Mouse (Mus musculus) cerebellum, postnatal 36 days (tissue): Measurements from ENCODE around the gene Adamtsl3.

ENCODE experiments used
- DNase-seq, 2 experiments: peaks; one replicate each; pipeline ENCODE4 v3.0.0; 2021 to 2022; ENCODE audit warnings: mixed read lengths in 2 of 2

Adamtsl3 gene

DNA sequence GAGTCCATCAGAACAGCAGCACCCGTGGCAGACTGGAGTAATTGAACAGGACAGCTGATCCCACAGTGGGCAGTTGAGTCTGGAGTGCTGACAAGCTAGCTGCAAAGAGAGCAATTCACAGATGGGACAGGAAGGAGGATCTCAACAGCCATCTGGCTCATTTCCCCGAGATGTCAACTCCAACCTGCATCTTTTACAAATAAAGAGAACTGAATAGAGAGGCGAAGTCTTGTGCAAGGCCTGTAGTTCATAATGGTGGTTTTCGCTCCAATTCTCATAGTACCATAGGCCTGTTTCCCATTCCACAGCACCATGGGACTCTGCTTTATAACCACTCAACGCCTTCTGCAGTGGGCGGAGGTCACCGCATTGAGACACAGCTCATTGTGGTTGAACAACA is 195.9 kb downstream of the Adamtsl3 start:
- DNase-seq, result peak; percentile 23 to 30

DNA sequence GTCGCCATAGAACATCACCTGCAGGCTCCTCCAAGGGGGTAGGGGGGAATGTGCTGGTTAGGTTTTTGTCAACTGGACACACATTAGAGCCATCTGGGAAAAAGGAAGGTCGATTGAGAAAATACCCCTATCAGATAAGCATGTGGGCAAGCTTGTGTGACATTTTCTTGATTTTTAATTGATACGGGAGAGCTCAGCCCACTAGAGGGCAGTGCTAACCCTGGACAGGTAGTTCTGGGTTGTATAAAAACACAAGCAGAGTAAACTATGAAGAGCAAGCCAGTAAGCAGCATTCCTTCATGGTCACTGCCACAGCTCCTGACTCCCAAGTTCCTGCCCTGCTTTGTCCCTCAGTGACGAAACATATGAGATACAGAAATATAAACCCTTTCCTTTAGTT is 197.7 kb downstream of the Adamtsl3 start:
- DNase-seq, result no peak

DNA sequence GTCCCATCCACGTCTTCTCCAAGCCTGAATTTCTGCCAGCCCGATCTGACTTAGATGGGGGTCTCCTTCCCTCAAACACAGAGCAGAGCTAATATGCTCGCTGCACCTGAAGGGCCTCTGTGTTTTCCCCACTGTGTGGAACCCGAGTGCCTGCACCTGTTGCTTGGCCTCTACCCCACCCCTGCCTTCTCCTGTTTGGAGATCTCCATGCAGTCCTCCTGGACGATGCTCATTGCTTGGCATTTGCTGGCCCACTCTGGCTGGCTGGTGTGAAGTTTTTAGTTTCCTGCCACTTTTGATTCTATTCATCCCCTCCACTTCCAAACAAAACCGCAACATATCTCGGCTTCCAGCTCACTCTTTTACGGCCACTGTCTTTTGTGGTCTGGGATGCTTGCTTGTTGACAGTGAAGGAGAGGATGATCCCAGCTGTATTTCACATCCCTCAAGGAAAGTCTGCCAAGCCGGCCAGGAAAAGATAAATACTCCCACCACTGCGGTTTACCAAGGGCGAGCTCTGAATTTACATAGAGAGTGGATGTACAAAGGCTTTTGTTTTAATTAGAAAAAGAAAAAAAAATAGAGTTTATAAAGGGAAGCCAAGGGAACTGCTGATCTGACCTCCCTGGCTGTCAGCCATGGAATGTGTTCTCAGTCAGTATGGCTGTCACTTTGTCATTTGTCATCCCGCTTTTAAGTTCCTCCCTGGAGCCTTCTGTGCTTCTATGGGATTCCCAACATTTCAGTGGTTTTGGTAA is 198.4 kb downstream of the Adamtsl3 start:
- no peak for DNase-seq

DNA sequence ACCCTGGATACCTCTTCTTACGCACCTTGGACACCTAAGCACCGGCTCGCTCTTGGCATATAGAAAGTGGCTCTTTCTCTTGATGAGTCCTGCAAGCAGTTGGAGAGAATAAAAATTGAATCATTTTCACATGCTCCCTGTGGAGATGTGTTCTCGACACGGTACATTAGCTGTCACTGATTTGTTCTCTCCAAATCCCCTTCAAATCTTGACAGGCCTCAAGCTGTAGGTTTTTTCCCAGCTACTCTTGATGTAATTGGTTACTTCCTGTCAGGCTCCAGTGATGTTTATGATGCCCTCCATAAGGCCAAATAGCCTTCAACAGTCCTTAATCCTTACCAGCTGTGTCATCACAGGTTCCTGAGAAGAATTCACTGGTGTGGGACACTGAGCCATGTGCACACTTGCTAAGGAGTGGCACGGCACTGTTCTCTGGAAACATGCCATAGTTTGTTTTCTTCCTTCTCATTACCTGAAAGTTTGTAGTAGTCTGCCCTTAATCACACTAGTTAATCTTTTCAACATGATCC is 209.0 kb downstream of the Adamtsl3 start:
- DNase-seq, result no peak

DNA sequence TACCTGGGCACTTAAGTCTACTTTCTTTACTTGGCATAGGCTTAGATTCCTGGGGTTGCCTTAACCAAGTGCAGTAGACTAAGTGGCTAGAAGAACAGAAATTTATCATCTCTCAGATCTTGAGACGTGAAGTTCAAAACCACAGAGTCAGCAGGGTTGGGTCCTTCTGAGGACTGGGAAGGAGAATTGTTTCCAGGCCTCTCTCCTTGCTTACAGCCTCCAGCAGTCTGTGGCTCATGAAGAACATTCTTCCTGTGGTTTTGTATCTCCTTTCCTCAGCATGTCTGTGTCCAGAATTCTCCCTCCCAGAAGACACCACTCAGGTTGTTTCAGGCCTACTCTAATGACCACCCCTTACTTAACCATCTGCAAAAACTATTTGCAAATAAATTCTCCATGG is 216.5 kb downstream of the Adamtsl3 start:
- no peak for DNase-seq

DNA sequence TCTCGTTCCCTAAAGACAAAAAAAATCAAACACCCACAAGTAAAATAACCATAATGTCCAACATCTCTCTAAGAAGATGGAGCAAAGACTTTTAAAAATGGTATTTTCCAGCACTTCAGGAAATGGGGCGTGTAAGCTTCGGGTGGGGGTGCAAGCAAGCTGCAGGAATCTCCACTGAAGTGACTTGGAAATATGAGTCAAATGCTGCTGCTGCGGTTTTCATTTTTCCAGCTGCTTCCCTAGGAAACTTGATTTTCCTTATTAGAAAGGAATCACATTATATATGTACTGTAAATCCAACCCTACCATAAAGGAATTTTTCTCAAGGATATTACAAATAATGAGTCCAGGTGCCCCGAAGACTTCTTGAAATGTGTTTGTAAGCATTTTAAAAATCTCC is 220.3 kb downstream of the Adamtsl3 start:
- no peak for DNase-seq

DNA sequence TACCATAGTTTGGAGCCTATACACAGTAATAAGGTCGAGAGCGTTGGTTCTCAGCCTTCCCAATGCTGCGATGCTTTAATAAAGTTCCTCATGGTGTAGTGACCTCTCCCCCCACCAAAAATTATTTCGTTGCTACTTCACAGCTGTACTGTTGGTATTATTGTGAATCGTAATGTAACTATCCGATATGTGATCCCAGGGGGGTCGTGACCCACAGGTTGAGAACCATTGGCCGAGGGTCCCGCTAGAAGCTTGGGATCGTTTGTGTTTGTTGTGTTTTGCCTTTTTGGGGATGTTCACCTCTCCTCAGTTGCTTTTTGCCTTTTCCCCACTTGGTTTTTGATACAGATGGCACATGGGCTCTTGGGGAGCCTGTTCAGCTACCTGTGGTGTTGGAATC is 220.9 kb downstream of the Adamtsl3 start:
- DNase-seq, result no peak

DNA sequence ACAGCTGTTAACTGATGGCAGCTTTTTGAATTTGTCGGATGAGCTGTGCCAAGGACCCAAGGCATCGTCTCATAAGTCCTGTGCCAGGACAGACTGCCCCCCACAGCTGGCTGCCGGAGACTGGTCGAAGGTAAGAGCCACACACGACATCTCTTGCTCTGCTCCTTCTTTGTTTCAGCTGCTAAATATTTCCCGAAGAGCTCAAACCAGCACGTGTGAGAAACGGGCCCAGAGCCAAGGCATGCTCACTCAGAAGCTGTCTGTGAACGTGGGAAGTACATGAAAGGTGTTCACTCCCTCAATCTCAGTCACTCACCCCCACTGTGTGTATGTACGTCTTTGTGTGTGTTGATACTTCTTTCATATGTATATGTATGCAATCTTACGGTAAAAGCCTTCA is 221.6 kb downstream of the Adamtsl3 start:
- no peak for DNase-seq

DNA sequence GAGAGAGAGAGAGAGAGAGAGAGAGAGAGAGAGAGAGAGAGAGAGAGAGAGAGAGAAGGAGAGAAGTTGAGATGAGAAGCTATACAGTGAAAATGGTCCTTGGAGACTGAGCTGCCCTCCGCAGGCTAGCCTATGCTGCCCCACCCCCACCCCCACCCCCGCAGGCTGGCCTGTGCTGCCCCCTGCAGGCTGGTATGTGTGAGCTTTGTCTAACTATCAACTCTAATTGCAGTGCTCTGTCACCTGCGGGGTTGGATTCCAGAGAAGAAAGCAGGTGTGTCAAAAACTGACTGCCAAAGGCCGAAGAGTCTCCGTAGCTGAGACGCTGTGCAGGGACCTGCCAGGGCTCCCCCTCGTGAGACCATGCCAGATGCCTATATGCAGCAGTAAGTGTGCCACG is 231.2 kb downstream of the Adamtsl3 start:
- no peak for DNase-seq

DNA sequence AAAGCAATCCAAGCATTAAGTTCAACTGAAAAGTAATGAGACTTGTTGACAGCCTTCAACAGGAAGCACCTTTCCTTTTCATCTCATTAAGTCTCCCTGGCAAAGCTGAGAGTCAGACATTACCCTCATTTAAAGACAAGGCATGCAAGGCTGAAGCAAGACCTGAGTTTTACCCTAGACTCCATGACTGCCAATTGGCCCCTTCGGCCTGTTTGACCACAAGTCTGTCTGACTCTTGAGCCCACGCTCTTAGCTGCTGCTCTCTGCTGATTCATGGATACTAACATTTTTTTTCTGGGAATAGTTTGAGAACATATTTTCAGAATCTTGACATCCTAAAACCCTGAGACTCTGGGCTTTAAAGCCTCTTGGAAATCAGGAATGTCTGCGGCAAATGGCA is 232.3 kb downstream of the Adamtsl3 start:
- no peak for DNase-seq

DNA sequence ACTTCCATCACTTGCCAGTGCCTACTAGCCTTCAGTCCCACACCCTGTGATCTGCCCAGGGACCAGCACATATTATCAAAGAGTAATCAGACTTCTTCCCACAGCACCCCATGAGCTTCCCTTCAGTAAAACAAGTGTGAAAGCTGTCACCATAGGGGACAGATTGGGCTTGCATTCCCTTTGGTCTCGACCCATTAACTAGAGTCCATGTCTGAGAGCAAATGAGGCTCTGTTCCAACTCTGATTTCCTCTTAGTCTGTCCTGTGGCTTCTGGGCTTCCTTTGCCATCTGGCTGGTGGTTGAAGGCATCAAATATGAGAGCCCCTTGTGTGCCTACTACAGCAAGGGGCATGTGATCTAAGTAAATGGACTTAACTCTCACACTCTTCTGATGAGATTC is 237.5 kb downstream of the Adamtsl3 start:
- DNase-seq, result peak; percentile 5 to 11

DNA sequence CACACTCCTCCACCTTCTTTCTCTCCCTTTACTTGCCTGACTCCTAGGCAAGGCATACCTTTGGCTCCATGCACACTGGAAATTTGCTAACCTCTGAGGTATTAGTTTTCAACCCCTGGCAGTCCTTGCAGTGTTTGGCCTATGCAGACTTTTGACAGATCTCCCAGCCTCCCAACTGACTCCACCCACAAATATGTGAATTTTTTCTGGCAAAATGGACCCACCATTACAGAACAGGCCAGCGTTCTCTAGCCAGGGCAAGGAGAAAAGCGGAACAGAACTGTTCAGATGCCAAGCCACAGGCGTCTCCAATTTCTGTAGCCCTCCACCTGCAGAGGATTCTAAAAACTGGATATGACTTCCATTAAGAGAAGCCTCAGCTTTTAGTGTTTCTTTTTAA is 244.5 kb downstream of the Adamtsl3 start:
- no peak for DNase-seq

DNA sequence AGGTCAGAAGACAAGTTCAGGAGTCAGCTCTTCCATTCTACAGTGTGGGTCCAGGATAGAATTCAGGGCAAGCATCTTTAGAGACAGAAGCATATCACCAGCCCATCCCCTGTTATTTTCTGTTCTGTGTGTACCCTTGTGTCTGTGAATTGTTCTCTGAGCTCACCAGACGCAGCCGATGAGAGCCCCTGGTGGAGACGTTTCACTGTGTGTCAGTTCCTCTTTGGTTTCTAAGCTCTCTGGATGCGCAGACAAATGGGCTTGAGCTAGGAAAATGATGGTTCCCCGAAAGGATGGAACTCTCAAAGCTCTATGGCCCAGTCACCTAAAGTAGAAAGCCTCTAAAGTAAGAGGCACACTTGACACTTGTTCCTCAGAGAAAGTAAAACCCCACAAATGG is 246.3 kb downstream of the Adamtsl3 start:
- DNase-seq, result no peak

DNA sequence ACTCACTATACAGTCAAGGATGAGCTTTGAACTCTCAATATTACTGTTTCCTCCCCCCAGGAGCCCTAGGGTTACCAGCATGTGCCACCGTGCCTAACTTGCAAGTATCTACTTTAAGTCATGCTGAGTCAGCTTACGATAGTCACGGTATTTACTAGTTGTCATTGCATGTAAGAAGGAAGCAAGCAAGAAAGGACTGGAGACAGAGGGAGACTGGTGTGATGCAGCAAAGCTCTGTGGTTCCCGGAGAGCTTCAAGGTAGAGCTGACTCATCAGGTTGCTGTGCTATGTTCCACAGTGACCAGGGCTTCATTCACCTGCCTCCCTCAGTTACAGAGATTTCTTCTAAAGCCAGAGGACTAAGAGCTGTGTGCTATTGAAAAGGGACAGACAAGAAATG is 247.0 kb downstream of the Adamtsl3 start:
- DNase-seq, result no peak

DNA sequence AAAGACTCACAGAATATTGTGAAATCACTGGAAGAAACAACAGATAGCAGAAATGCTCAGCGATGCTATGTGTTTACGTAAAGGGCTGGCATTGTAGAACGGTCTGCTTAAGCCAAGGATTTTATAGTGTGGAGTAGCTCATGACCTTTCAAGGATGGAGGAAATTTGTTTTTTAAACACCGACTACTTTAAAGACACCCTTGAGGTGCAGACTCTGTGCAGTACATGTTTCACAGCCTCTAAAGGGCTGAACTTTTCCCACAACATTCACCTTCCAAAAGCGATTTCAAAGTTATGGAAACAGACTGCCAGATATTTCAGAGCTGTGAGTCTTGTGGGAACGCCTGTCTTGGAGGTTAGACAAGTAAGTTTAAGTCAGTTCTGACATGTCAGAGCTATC is 255.4 kb downstream of the Adamtsl3 start:
- no peak for DNase-seq

DNA sequence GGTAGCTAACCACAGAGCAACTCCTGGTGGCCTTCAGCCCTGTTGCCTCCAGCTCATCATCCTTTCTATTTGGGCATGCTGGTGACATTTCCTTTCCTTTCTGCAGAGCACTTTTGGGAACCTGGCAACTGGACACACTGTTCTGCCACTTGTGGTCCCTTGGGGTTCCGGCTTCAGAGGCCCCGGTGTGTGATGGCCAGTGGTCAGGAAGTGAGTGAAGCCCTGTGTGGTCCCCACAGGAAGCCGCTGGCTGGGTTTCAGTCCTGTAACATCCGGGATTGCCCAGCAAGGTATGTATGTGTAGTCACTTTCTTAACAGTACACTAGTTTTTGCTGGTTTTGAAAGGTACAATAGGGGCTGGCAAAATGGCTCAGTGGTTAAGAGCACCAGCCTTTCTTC is 266.5 kb downstream of the Adamtsl3 start:
- no peak for DNase-seq

DNA sequence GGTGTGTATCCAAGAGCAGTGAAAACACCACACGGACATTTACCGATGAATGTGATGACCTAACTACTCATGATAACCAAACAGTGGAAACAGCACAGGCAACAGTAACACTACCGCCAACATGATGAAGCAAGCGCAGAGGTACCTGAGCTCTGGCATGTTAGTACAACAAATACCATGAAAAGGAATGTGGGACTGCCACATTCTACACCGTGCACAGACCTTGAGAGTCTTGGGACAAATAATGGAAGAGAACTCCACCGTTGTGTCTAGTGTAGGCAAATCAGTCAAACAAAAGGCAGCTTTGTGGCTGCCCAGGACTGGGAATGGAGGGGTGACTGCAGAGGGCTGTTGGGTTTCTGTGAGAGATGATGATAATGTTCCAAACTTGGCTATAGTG is 269.9 kb downstream of the Adamtsl3 start:
- DNase-seq, result no peak

DNA sequence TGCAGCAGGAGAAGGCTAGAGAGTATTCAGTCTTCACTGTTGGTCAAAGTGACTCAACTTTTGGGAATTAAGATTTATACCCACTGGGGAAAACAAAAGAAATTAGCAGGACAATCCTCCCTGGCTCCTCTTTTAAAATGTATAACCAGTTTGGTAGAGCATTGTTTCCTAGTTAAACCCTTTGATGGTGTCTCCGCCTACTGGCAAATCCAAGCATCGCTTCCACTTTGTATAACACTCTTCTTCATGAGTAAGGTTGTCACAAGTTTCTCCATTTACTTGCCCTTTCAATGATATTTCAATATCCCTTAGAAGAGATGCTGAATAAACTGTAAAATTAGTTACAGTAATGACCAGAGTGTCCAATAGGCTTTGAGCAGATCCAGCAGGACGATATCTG is 274.1 kb downstream of the Adamtsl3 start:
- DNase-seq, result no peak

DNA sequence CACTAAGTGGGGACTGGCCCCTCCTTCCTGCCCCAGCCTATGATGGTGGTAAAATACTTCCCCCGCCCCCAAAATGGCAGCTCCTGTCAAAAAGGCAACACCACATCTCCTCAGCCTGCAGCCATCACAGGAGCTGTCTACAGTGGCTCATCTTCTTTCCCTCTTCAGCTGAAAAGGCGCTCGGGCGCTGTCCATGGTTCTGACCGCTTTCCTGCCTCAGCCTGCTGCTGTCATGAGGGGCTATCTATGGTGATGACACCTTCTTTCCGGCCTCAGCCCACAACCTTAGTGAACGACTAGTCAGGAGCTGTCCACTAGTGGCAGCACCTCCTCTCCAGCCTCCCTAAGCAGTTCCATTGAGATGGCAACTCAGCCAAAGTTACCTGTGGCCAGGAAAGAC is 289.8 kb downstream of the Adamtsl3 start:
- no peak for DNase-seq

DNA sequence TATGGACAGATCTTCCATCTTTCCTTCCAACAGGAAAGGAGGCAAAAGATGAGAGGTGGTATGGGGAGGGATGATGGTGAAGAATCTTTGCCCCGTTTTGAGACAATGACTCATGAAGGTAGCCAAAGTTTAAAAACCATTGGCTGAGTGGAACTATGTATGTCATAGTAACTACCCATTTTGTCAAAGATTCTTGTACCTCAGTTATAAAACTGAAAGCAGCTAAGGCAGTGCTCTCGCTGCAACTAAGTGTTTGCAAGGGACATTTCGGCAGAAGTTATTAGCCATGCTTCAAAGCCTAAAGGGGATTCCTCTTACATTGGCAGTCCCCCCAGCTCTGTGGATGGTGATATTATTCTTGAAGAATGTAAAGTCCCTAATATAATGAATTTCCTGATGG is 311.7 kb downstream of the Adamtsl3 start:
- DNase-seq, result no peak

DNA sequence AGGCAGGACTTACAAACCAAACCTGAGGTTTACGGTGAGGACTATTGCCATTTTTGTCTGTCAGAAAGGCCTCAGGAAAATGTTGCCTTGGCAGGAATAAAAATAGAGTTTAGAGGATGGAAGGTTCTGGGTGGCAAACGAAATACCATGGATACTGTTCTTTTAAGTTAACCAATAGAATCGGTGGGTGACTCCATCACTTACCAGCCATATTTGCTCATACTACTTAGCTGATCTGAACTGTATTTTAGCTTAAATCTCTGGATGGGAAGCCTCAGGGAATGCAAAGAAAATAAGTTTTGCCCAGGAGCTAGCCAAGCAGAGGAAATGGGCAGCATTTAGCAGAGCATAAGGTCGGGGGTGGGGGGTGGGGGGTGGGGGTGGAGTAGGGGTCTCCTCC is 312.4 kb downstream of the Adamtsl3 start:
- DNase-seq, result no peak

DNA sequence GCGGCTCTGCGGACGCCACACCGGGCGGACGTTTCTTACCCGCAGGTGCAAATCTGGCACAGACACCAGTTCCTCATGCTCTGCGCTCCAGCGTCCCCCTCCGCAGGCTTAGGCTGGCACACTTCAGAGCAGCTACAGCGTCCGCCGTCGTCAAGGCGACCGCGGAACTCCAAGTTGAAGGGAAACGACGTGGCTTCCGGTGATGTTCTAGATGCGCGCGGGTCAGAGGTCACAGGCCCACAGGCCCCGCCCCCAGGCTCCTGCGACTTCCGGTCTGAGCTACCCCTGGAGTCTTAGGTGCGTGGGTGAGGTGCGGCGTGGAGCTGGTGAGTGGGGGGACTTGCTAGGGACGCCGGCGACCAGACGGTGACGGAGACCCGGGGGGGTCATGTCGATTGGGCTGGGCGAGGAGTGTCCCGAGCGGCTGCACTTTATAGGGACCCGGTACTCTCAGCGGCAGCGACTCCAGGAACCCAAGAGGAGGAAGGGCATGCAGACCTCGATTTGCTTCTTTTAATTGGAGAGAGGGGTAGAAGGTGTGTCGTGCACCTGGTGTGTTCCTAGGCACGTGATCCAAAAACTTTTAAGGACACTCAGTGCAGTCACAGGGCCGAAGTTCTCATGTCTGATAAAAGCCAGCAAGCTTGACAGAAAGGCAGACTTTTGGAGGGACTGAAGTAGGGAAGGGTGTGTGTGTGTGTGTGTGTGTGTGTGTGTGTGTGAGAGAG is 313.0 kb downstream of the Adamtsl3 start, which contains the start of the genes Saxo2 and Efl1:
Saxo2 (minus strand) TSS at position 176 of the 728 bp plus-strand sequence.
Efl1 (plus strand) TSS at position 262 of the 728 bp plus-strand sequence.
- DNase-seq, result peak; percentile 95 to 96

DNA sequence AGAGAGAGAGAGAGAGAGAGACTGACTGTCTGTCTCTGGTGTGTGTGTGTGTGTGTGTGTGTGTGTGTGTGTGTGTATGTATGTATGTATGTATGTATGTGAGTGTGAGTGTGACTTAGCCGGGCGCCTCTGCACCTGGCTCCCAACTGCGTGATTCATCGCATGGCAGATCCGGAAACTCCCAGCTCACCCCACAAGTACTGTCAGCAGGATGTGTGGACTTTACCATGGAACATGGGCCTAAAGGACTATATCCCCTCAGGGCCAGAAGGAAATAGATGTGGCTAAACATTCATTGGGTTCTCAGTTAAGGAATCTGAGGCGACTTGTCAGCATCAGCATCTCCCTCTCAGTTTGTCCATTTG is 313.6 kb downstream of the Adamtsl3 start:
- no peak for DNase-seq
